Mouse (Mus musculus) heart, embryonic 16.5 days (tissue): ENCODE results near the gene Hnrnpm. TPM values are rescaled to one million over a fixed set of nuclear protein-coding genes. Genes with fewer than 3 reads are reported as not detected.
"Not testable (repeated sequence)": the region's sequence is repeated elsewhere in the genome, so short reads cannot be mapped to it uniquely, and the experiment has no call there.

Experiments
- ATAC-seq: fragments of 200-750 bp; cut with Nextera tagmentation; replicated peaks from 2 replicates; pipeline ENCODE4 v1.8.0; 2017; ENCODE audit warnings: moderate number of reproducible peaks; ENCODE audit not compliant: insufficient read depth, low FRiP score; ENCODE audit errors: extremely low read depth
- H3K27ac ChIP-seq: fragments of 300-500 bp; sonication (generic); 2 replicates; pipeline ENCODE4 v1.5.1; 2014; ENCODE audit warnings: mild to moderate bottlenecking, low read length, control low read depth, moderate library complexity
- H3K27me3 ChIP-seq: fragments of 300-500 bp; sonication (generic); 2 replicates; pipeline ENCODE4 v1.6.1; 2014; ENCODE audit warnings: low read length, mixed read lengths; ENCODE audit not compliant: control insufficient read depth, insufficient read depth
- H3K36me3 ChIP-seq: fragments of 300-500 bp; sonication (generic); 2 replicates; pipeline ENCODE4 v1.6.1; 2014; ENCODE audit not compliant: control insufficient read depth, insufficient read depth
- H3K4me1 ChIP-seq: fragments of 300-500 bp; sonication (generic); 2 replicates; pipeline ENCODE4 v1.6.1; 2014; ENCODE audit warnings: low read length, mixed read lengths; ENCODE audit not compliant: control insufficient read depth, insufficient read depth
- H3K4me2 ChIP-seq: fragments of 300-500 bp; sonication (generic); 2 replicates; pipeline ENCODE4 v1.6.1; 2014; ENCODE audit warnings: low read depth, mild to moderate bottlenecking, control low read depth, low read length
- H3K4me3 ChIP-seq: fragments of 300-500 bp; sonication (generic); 2 replicates; pipeline ENCODE4 v1.5.1; 2014; ENCODE audit warnings: mild to moderate bottlenecking, control low read depth, low read length
- H3K9ac ChIP-seq: fragments of 300-500 bp; sonication (generic); 2 replicates; pipeline ENCODE4 v1.6.1; 2014; ENCODE audit warnings: low read length, control low read depth
- H3K9me3 ChIP-seq: fragments of 300-500 bp; sonication (generic); replicated peaks from 2 replicates; pipeline ENCODE4 v1.6.1; 2016; ENCODE audit warnings: low read length; ENCODE audit not compliant: control insufficient read depth
- WGBS: fragments of 180-500 bp; shearing (Covaris S2); extraction: QIAGEN DNeasy Blood & Tissue Kit; methylation state at CpG from one replicate; pipeline ENCODE4 v1.1.7; 2014; 5-methylcytosine and 5-hydroxymethylcytosine counted together
- polyA plus RNA-seq: library from polyadenylated mRNA; unstranded; fragments of >200 nt; fragmentation: Nextera tagmentation; extraction: Ambion mirVana; gene quantifications from 2 replicates; pipeline ENCODE4 v1.2.1, GENCODE M21; 2015

Gene Hnrnpm
- 192 and 225 TPM in 2 replicates for polyA plus RNA-seq

DNA sequence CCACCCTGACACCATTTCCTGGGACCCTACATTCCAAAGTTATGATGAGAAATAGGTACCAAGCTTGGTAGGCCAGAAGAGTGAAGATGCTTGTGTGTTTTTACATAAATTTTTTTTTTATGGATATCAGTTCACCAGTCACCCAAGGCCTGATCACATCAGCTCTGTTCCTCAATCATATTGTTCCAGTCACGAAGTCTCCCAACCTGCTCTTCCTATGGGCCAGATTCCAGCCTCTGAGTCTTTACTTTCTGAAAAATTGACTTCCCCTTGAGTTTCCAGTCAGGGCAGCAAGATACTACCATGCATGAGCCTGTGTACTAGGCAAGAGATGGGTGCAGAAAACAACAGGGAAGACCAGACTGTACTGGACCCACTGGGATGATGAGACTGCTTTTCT is at the start of gene Hnrnpm:
Gene Hnrnpm (minus strand): TSS at position 101 of the 400 bp plus-strand sequence.
- H3K36me3 ChIP-seq = no peaks in the 10 kb centered on the region
- H3K9ac ChIP-seq = peak within 1 kb of the TSS; percentile 99
- peak within 1 kb of the TSS; percentile 57 for H3K27ac ChIP-seq
- H3K9me3 ChIP-seq = no peaks in the 10 kb centered on the region
- H3K4me1 ChIP-seq = peaks cover 26% of the 10 kb centered on the region
- no peaks in the 10 kb centered on the region for H3K27me3 ChIP-seq
- ATAC-seq = no peak
- WGBS = 89% methylated on average over 1 of the region's 1 CpGs
- peak within 1 kb of the TSS; percentile 89 for H3K4me2 ChIP-seq
- peak within 1 kb of the TSS; percentile 93 for H3K4me3 ChIP-seq

DNA sequence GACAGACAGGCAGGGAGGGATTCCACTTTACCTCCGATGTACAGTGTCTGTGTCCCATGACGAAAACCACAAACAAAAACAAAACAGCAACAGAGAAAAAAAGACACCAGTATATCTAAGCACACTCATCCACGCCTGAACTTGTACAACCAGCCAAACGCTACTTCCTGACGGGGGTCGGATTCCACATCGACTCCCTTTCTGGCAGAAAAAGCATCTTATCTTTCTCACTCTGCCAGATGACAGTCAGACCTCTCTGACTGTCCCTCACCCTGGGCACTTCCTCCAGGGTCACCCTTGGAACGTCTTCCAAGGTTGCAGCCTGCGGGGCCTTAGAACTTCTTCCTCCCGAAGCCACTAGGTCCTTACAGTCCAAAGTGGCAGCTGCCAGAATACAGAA is 46.9 kb upstream of the Hnrnpm start:
- H3K4me1 ChIP-seq, H3K4me2 ChIP-seq, H3K27ac ChIP-seq, H3K9ac ChIP-seq, H3K36me3 ChIP-seq, H3K27me3 ChIP-seq, ATAC-seq, H3K9me3 ChIP-seq, H3K4me3 ChIP-seq: not testable (repeated sequence)
- 49% methylated on average over 10 of the region's 10 CpGs for WGBS

DNA sequence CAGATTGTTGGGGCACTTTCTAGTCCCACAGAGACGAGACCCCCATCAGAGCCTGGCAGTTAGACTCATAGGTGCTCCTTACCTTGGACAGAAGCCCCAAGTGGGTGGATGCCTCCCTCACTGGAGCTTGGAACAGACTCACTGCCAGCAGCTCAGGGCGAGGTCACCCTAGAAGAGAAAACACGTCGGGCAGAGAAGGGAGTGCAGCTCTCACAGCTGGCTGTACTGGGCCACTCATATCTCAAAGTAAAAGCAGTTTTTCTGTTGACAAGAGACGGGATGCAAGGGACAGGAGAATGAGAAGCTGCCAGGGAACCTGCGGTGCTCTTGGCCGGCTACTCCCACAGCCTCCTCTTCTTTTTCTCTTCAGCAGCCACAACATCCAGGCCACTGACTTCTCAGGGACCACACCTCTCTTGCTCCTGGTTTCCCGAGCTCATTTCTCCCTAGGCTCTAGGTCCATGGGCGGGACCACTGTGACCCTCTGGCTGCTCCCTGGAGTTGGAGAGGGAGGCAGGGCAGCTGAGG is 46.0 kb upstream of the Hnrnpm start:
- WGBS = 48% methylated on average over 9 of the region's 9 CpGs
- H3K27ac ChIP-seq, H3K4me2 ChIP-seq, H3K27me3 ChIP-seq, H3K9ac ChIP-seq, H3K4me1 ChIP-seq, H3K4me3 ChIP-seq, H3K9me3 ChIP-seq, ATAC-seq, H3K36me3 ChIP-seq: not testable (repeated sequence)

DNA sequence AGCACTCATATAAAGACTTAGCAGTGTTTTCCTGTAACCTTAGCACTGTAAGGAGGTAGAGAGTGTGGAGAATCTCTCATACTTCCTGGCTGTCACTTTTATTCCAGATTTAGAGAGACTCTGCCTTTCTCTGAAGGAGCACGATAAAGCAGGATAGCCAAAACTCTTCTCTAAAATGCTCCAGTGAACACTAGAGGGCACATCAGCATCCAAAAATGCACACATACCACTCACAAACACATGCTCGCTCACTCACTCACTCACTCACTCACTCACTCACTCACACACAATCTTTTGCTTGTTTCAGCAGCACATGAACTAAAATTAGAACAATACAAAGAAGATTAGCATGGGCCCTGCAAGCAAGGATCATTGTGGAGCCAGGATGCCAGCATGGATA is 42.6 kb upstream of the Hnrnpm start:
- no peak overlapping the region for H3K9ac ChIP-seq
- H3K36me3 ChIP-seq = no peaks in the 10 kb centered on the region
- H3K27ac ChIP-seq = no peak overlapping the region
- H3K4me2 ChIP-seq = no peak overlapping the region
- H3K9me3 ChIP-seq = no peaks in the 10 kb centered on the region
- peaks cover 2% of the 10 kb centered on the region; the same call in 1 of the 2 replicates for H3K4me1 ChIP-seq
- ATAC-seq = no peak
- no peaks in the 10 kb centered on the region for H3K27me3 ChIP-seq
- WGBS = 56% methylated on average over 2 of the region's 2 CpGs
- H3K4me3 ChIP-seq = no peak overlapping the region

DNA sequence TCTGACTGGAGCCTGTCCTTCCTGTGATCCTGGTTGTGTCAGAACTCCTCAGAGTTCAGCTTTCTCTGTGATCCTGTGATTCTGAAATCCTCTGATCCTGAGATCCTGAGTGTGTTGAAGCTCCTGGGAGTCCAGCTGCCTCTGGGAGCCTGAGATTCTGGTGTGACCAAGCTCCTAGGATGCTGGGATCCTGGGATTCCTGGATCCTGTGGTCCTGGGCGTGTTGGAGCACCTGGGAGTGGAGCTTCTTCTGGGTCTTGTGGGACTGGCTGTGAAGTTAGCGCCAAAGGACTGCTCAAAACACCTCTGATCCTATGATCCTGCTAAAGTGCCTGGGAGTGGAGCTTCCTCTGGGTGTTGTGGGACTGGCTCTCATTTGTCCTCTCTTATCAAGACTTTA is 41.7 kb upstream of the Hnrnpm start:
- no peak for ATAC-seq
- H3K27me3 ChIP-seq = no peaks in the 10 kb centered on the region
- H3K4me2 ChIP-seq = no peak overlapping the region
- no peaks in the 10 kb centered on the region for H3K9me3 ChIP-seq
- no peak overlapping the region for H3K27ac ChIP-seq
- WGBS = 74% methylated on average over 2 of the region's 2 CpGs
- H3K9ac ChIP-seq = no peak overlapping the region
- peaks cover 2% of the 10 kb centered on the region; the same call in 1 of the 2 replicates for H3K4me1 ChIP-seq
- no peak overlapping the region for H3K4me3 ChIP-seq
- H3K36me3 ChIP-seq = no peaks in the 10 kb centered on the region

DNA sequence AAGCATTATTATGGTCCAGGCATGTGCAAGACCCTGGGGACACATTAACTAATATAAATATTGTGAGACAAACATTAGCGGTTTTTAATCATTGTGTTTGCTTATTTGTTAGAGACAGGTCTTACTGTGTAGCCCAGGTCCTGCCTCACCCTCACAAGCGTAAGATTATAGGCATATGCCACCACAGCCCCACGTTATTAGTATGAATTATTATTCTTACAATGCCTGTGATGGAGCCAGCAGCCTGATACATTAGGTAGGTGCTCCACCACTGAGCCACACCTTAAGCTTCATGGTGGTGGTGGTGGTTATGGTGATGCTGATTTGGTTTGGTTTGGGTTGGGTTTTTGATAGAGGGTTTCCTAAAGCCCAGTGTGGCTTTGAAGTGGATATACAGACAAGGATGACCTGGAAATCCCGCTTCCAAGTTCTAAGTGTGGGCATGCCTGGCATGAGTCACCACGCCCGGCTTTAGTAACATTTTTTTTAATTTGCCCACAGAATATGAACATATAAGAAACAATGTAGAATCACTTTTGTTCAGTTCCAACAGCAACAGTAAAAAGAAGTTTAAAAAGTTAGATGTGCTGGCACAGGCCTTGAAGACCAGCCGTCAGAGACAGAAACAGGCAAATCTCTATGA is 33.2 kb upstream of the Hnrnpm start:
- WGBS = 87% methylated on average over 7 of the region's 7 CpGs
- Histone ChIP-seq H3K4me3 (no peak overlapping the region), H3K27me3 (no peaks in the 10 kb centered on the region), H3K27ac (no peak overlapping the region), H3K36me3 (no peaks in the 10 kb centered on the region), H3K9ac (no peak overlapping the region), H3K9me3 (no peaks in the 10 kb centered on the region), H3K4me1 (0 out of 2 replicates have a peak, but pooled peaks cover 2% of the 10 kb centered on the region), H3K4me2 (no peak overlapping the region)
- no peak for ATAC-seq

DNA sequence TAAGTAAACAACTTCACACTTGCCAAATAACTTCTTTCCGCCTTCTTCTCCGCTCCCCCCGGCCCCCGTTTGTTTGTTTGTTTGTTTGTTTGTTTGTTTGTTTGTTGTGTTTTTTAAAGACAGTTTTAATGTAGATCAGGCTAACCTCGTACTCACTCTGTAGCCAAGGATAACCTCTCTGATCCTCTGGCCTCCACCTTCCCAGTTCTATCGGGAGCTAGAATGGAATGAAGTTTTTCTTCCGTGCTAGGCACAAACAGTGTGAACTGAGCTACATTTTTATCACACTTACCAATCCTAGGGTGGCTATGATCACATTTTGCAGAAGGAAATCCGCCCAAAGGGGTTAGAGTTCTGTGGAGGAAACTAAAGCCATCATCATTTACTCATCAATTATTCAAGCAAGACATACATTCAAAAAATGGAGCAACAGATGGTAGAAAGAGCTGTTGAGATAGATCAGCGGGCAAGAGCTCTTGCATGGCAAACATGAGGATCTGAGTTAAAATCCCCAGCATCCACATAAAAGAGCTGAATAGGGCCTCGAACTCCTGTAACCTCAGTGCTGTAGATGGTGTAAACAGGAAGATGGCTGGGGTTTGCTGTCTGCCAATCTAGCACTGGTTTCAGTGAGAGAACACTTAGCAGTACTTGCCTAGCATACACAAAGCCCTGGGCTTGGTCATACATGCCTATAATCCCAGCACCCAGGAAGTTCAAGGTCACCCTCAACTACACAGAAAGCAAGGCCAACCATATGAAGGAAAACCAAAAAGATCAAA is 32.5 kb upstream of the Hnrnpm start:
- no peak for ATAC-seq
- H3K27me3 ChIP-seq = no peaks in the 10 kb centered on the region
- no peaks in the 10 kb centered on the region for H3K36me3 ChIP-seq
- WGBS = 45% methylated on average over 10 of the region's 10 CpGs
- no peak overlapping the region; the same call in 1 of the 2 replicates for H3K9ac ChIP-seq
- 0 out of 2 replicates have a peak, but pooled peaks cover 2% of the 10 kb centered on the region for H3K4me1 ChIP-seq
- peak overlapping the region; percentile 87 for H3K4me2 ChIP-seq
- H3K4me3 ChIP-seq = peak overlapping the region; percentile 91
- H3K27ac ChIP-seq = peak overlapping the region; percentile 18; the same call in 1 of the 2 replicates
- H3K9me3 ChIP-seq = no peaks in the 10 kb centered on the region

DNA sequence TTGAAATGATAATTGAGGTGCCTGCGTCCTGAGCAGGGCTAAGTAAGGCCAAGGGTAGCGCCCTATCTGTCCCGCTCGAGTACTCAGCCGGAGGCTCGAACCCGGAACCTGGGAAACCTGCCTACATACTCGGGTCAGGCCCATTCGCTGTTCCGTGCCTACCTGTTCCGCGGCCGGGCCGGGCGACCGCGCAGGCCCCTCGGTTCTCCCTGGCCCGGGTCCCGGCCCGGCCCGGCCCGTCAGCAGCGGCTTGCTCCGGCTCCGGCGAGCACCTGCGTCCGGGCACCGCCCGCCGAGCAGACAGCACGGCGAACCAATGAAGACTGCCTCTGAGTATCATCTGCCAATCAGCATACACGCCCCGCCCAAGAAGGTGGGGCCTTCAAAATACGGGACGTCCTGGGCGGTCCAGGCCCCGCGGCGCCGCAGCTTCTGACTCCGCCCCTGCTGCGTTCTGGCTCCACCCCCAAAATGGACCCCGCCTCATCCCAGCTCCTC is 31.8 kb upstream of the Hnrnpm start, which contains the start of gene March2:
Gene March2 (minus strand): TSS at position 287 of the 498 bp plus-strand sequence.
- Histone ChIP-seq H3K27me3 (no peaks in the 10 kb centered on the region), H3K9ac (peak within 1 kb of the TSS; percentile 89), H3K4me1 (0 out of 2 replicates have a peak, but pooled peaks cover 2% of the 10 kb centered on the region), H3K27ac (peak within 1 kb of the TSS; percentile 33; the same call in 1 of the 2 replicates), H3K9me3 (no peaks in the 10 kb centered on the region), H3K4me2 (peak within 1 kb of the TSS; percentile 87), H3K36me3 (no peaks in the 10 kb centered on the region), H3K4me3 (peak within 1 kb of the TSS; percentile 91)
- WGBS = under 1% methylated on average over 46 of the region's 46 CpGs
- ATAC-seq = peak; percentile 100
